Mouse (Mus musculus): ENCODE data around the gene Lrch3.
"Not testable (repeated sequence)": the region's sequence is repeated elsewhere in the genome, so short reads cannot be mapped to it uniquely, and the experiment has no call there.

DNA sequence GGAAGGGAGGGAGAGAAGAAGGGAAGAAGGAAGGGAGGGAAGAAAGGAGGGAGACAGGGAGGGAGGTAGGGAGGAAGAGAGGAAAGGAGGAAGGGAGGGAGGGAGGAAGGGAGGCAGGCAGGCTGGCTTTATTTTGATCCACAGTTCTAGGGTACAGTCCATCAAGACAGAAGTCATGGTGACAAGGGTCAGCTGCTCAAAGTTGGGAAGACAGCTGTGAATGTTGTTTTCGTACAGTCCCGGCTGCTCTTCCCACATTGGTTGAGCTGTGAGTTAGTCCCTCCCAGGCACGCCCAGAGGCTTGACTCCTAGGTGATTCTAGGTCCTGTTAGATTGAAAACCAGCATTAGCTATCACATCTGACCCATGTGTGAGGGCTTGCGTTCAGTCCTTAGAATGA, 25.8 kb downstream of the Lrch3 start:
- not testable (repeated sequence) for TF ChIP-seq CEBPB (IDR thresholded peaks at IDR 0.05; ENCODE audit: insufficient read depth, poor library complexity, severe bottlenecking); POLR2AphosphoS2 (IDR thresholded peaks at IDR 0.05; ENCODE audit: insufficient read length, low read depth); POLR2A (IDR thresholded peaks at IDR 0.05; ENCODE audit: insufficient read length, low read depth); TCF12 (IDR thresholded peaks at IDR 0.05; ENCODE audit: insufficient read depth, poor library complexity, severe bottlenecking)
- TF ChIP-seq MYOD1 (IDR thresholded peaks at IDR 0.05; ENCODE audit: control insufficient read depth in 1 of 3, insufficient read length in 2 of 3, low read depth in 2 of 3), result peak; percentile 5 to 57 (median 10)
- peak in 1 of 3 experiments; percentile 47 for TF ChIP-seq MYOG (IDR thresholded peaks at IDR 0.05; ENCODE audit: control insufficient read depth in 1 of 3, insufficient read depth in 1 of 3, insufficient read length in 2 of 3, low read depth in 2 of 3)
